Comparison of ENCODE assay signal across 26 mouse cellular contexts in the genomic region with DNA sequence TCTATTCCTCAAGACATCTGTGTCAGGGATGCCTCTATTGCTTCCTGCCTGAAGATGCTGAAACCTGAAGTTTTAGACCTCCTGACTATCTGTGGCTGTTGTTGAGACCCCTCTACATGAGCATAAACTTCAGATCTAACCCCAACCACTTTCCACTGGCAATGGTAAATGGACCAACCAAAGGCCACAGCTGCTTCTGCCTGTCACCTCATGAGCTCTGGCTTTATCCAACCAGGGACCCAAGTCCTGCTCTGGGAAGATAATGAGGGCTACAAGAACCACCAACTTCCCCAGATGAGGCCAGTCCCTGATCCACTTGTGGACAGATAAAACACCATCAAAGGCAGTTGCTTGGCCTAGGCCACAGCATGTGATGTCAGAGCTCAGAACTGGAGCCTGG. TPM values are rescaled to one million over a fixed set of nuclear protein-coding genes. Genes with fewer than 3 reads are reported as not detected.
DNase-seq lines count a peak whose midpoint lies in the region; ATAC-seq and TF ChIP-seq lines count a peak whose summit lies in the region.
"Had no signal": no experiment of that assay in that cellular context is flagged by ENCODE, and none has a peak within 500 bp of the region (broad histone marks: within the 10 kb centered on the region; RNA-seq: fewer than 3 reads in every experiment).

No protein-coding gene starts in this region.

- H3K27me3 ChIP-seq in heart, embryonic 12.5 days (replicated peaks): no peaks in the 10 kb centered on the region
- no peaks in the 10 kb centered on the region for H3K27me3 ChIP-seq in heart, embryonic 16.5 days (ENCODE audit: control insufficient read depth, insufficient read depth, low read length)
- H3K27me3 ChIP-seq: embryonic facial prominence, embryonic 13.5 days; forebrain, embryonic 12.5 days; hindbrain, embryonic 12.5 days; Patski had no signal

- ATAC-seq in heart, embryonic 12.5 days (ENCODE audit: insufficient number of reproducible peaks, low FRiP score): no peak
- no peak for ATAC-seq in heart, embryonic 16.5 days (replicated peaks; ENCODE audit: extremely low read depth, insufficient read depth, low FRiP score)
- ATAC-seq: activated CD4-positive, CD25-positive, alpha-beta regulatory T cell, adult 4 months; CD4-positive, CD25-positive, alpha-beta regulatory T cell, adult 4 months; forebrain, embryonic 16.5 days; hindbrain, embryonic 16.5 days; inflammation-experienced regulatory T-cells, adult 6 months; intestine, postnatal 0 days; Patski had no signal

- H3K27ac ChIP-seq in gastrocnemius, adult 2 months: peak overlapping the region; percentile 94
- H3K27ac ChIP-seq in heart, embryonic 12.5 days (ENCODE audit: poor library complexity, severe bottlenecking): peak overlapping the region; percentile 97
- peak overlapping the region; percentile 88 for H3K27ac ChIP-seq in heart, embryonic 16.5 days (ENCODE audit: low read length)
- H3K27ac ChIP-seq: embryonic facial prominence, embryonic 13.5 days; forebrain, embryonic 12.5 days; hindbrain, embryonic 12.5 days; kidney, postnatal 0 days had no signal

- H3K9ac ChIP-seq in heart, embryonic 12.5 days: 0 out of 2 replicates have a peak overlapping the region, but pooled peaks have one; percentile 52
- no peak overlapping the region; the same call in 1 of the 2 replicates for H3K9ac ChIP-seq in heart, embryonic 16.5 days (ENCODE audit: low read length)
- H3K9ac ChIP-seq: embryonic facial prominence, embryonic 13.5 days; forebrain, embryonic 12.5 days; hindbrain, embryonic 12.5 days had no signal

- H3K9me3 ChIP-seq in heart, embryonic 12.5 days (replicated peaks): no peaks in the 10 kb centered on the region
- H3K9me3 ChIP-seq in heart, embryonic 16.5 days (replicated peaks; ENCODE audit: control insufficient read depth, low read length): no peaks in the 10 kb centered on the region
- H3K9me3 ChIP-seq: embryonic facial prominence, embryonic 13.5 days; forebrain, embryonic 12.5 days; G1E; hindbrain, embryonic 12.5 days had no signal

- intact Hi-C loops in gastrocnemius, adult 2 months (cut with DNase I): no loop called here
- intact Hi-C loops in heart, postnatal 10 days (cut with DNase I): no loop called here
- intact Hi-C loops in heart, postnatal 36 days (cut with DNase I): no loop called here

- H3K4me2 ChIP-seq in heart, embryonic 12.5 days: no peak overlapping the region
- no peak overlapping the region; the same call in 1 of the 2 replicates for H3K4me2 ChIP-seq in heart, embryonic 16.5 days (ENCODE audit: low read depth, low read length)
- H3K4me2 ChIP-seq: embryonic facial prominence, embryonic 13.5 days; forebrain, embryonic 12.5 days; hindbrain, embryonic 12.5 days had no signal

- peaks cover 97% of the 10 kb centered on the region for H3K4me1 ChIP-seq in heart, embryonic 12.5 days (replicated peaks)
- H3K4me1 ChIP-seq in heart, embryonic 16.5 days (ENCODE audit: control insufficient read depth, insufficient read depth, low read length): peaks cover 73% of the 10 kb centered on the region

- H3K4me3 ChIP-seq in gastrocnemius, adult 2 months: peak overlapping the region; percentile 60
- H3K4me3 ChIP-seq in heart, embryonic 12.5 days: no peak overlapping the region
- no peak overlapping the region for H3K4me3 ChIP-seq in heart, embryonic 16.5 days (ENCODE audit: low read length)
- H3K4me3 ChIP-seq: embryonic facial prominence, embryonic 13.5 days; forebrain, embryonic 12.5 days; hindbrain, embryonic 12.5 days had no signal

- TF ChIP-seq CTCF in gastrocnemius, adult 2 months (IDR thresholded peaks at IDR 0.05): no peak

- peaks cover 6% of the 10 kb centered on the region; the same call in 1 of the 2 replicates for H3K36me3 ChIP-seq in heart, embryonic 12.5 days
- H3K36me3 ChIP-seq in heart, embryonic 16.5 days (ENCODE audit: control insufficient read depth, insufficient read depth): peaks cover 5% of the 10 kb centered on the region; the same call in 1 of the 2 replicates
- H3K36me3 ChIP-seq: embryonic facial prominence, embryonic 13.5 days; forebrain, embryonic 12.5 days; G1E; hindbrain, embryonic 12.5 days had no signal

- no peak for DNase-seq in gastrocnemius, adult 2 months
- DNase-seq in gastrocnemius, postnatal 25 days: no peak
- DNase-seq in heart, postnatal 10 days: no peak
- DNase-seq in heart, postnatal 36 days: no peak
- no peak for DNase-seq in adrenal gland, postnatal 10 days
- DNase-seq: adrenal gland, postnatal 25 days; B cell, adult 2 months; cerebellum, adult 18-20 months; cerebellum, adult 9-11 months; cerebellum, postnatal 36 days; gastrocnemius, postnatal 36 days; kidney, adult 8-10 months had no signal

RNA-seq across cellular contexts. Expression of a gene that starts 26.6 kb away (rescaled TPM):
- total RNA-seq in gastrocnemius, adult 2 months (2021): 10 to 100 TPM; 27.7 to 71.1 TPM
- 10 to 100 TPM; 47.8 to 57.9 TPM for total RNA-seq in gastrocnemius, postnatal 25 days (2021)
- polyA plus RNA-seq in heart, embryonic 12.5 days (2016; fragmentation: Nextera tagmentation; extraction: Ambion mirVana): 0.36 TPM in 1 of 2 replicates, not detected in the other
- total RNA-seq in heart, postnatal 10 days (2021): 1 to 10 TPM; 1.6 to 1.7 TPM
- polyA plus RNA-seq in heart, embryonic 16.5 days (2015; fragmentation: Nextera tagmentation; extraction: Ambion mirVana): 0.11 and 0.30 TPM in 2 replicates
- 1 to 10 TPM in 1 of 2 experiments, under 1 TPM in 1; 0.41 to 1.5 TPM for total RNA-seq in heart, postnatal 36 days (2021)
- 10 to 100 TPM; 14.9 to 18.5 TPM for total RNA-seq in adrenal gland, postnatal 10 days (2021)
- polyA plus RNA-seq: activated CD4-positive, CD25-positive, alpha-beta regulatory T cell, adult 4 months; CD4-positive, CD25-positive, alpha-beta regulatory T cell, adult 4 months; forebrain, embryonic 12.5 days; forebrain, embryonic 16.5 days; G1E; hindbrain, embryonic 12.5 days; hindbrain, embryonic 16.5 days had no signal

RNA-seq across cellular contexts. Expression of a gene that starts 32.6 kb away (rescaled TPM):
- 1,000 to 10,000 TPM; 3,091 to 7,772 TPM for total RNA-seq in gastrocnemius, adult 2 months (2021)
- 1,000 to 10,000 TPM; 2,592 to 3,528 TPM for total RNA-seq in gastrocnemius, postnatal 25 days (2021)
- polyA plus RNA-seq in heart, embryonic 12.5 days (2016; fragmentation: Nextera tagmentation; extraction: Ambion mirVana): 209 and 214 TPM in 2 replicates
- over 10,000 TPM in 1 of 2 experiments, 1,000 to 10,000 TPM in 1; 9,939 to 10,365 TPM for total RNA-seq in heart, postnatal 10 days (2021)
- 977 and 1,096 TPM in 2 replicates for polyA plus RNA-seq in heart, embryonic 16.5 days (2015; fragmentation: Nextera tagmentation; extraction: Ambion mirVana)
- total RNA-seq in heart, postnatal 36 days (2021): over 10,000 TPM; 17,938 to 18,211 TPM
- total RNA-seq in adrenal gland, postnatal 10 days (2021): 100 to 1,000 TPM in 1 of 2 experiments, 10 to 100 TPM in 1; 34.3 to 233 TPM
- total RNA-seq: G1E had no signal
- polyA plus RNA-seq: activated CD4-positive, CD25-positive, alpha-beta regulatory T cell, adult 4 months; CD4-positive, CD25-positive, alpha-beta regulatory T cell, adult 4 months; forebrain, embryonic 12.5 days; forebrain, embryonic 16.5 days; G1E; inflammation-experienced regulatory T-cells, adult 6 months; Patski had no signal

Comparison
In these comparisons a context has a peak if more than half of its experiments do, and no peak if none do; other contexts are left out.
1. RNA of a gene that starts 26.6 kb away (total RNA-seq): 27.7 to 71.1 TPM in gastrocnemius, adult 2 months, 47.8 to 57.9 TPM in gastrocnemius, postnatal 25 days and 14.9 to 18.5 TPM in adrenal gland, postnatal 10 days; 1.6 to 1.7 TPM in heart, postnatal 10 days and 0.41 to 1.5 TPM in heart, postnatal 36 days; every median in the first group is over 4 times any median in the second.
2. RNA of a gene that starts 32.6 kb away (total RNA-seq): 17,938 to 18,211 TPM in heart, postnatal 36 days, 9,939 to 10,365 TPM in heart, postnatal 10 days, 3,091 to 7,772 TPM in gastrocnemius, adult 2 months and 2,592 to 3,528 TPM in gastrocnemius, postnatal 25 days; 34.3 to 233 TPM in adrenal gland, postnatal 10 days; every median in the first group is over 10 times any median in the second.
3. Peak in every context shown above with its lines, with median percentiles within 50 percentile points of each other: H3K27ac ChIP-seq.